Mouse (Mus musculus) frontal cortex, adult (tissue): ENCODE measurements around the gene Trip10.

Experiments used
- ATAC-seq: cut with Nextera tagmentation; 2 replicates; pipeline ENCODE4 v1.9.2; 2017; ENCODE audit warnings: mild to moderate bottlenecking, moderate library complexity, mixed read lengths; ENCODE audit not compliant: low TSS enrichment

Gene Trip10

DNA sequence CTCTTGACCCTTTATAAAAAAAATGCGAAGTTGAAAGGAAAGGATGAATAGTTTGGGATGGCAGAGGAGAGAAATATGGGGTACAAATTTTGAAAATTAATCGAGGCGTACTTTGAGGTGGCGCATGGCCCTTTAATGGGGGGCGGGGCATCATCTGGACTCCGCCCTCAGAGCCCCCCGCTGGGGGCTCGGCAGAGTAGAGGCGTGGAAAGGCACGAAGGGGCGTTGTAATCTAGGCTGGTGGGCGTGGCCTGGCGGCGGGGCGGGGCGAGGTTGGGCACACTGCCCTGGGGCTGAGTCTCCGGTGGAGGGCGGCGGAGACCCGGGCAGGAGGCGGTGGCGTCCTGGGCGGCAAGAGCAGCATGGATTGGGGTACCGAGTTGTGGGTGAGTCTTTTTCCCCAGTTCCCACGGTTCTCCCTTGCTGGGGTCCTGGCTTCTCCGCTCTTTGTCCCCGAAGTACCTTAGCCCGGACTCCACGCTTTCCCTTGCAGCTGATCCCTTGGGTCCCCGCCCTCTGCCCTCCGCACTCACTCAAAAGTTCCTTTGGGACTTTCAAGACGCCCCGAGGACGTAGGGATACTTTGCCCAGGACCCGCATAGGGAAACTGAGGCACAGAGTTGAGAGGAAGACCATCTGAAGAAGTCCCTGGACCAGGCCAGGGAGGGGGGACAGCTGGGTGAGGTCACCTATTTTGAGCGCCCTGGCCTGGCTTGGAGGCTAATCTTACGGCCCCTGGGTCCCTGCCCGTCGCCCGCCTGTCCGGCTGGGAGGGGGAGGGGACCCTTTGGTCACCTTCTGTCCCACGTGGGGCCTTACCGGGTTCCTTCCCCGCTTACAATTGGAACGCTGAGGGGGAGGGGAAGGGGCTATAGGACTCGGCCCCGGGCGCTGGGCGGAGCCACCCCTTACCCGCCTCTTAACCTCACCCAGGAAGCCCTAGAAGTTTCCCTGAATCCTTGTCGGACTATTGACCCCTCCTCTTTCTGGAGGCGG is at the start of gene Trip10:
Gene Trip10, plus strand, starts transcription at position 270 of the 996 bp plus-strand sequence.
- ATAC-seq = 0 out of 2 replicates have a peak, but pooled peaks have one; percentile 6

DNA sequence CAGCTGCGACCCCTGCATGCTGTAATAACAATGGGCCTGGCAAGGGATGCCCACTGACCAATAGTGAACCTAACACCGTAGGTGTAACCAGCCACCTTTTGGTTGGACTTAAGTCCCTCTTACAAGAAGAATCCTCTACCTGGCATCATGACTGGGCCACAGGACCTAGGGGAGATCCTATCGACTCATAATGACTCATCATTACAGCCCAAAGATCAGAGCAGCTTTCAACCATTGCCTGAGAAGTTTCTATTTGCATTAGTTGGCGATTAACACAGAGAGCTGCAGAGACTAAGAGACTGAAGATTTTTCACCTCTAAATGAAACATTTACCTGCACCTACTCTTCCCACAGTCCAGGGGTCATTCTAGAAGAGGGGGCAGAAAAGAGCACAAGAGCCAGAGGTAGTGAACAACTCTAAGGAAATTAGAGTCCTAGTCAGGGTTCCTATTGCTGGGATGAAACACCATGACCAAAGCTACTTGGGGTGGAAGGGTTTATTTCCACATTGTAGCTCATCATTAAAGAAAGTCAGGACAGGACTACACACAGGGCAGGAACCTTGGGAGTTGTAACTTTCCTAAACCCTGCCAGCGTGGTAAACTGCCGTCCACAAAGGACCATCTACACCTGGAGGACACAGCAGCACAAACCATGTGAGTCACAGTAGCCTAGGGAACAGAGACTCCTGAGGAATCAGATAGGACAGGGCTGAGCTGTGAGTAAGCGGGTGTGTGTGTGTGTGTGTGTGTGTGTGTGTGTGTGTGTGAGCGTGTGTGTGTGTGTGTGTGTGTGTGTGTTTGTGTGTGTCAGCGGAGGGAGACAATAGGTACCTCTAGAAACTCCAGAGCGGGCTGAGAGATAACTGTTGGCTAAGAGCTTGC is 47.2 kb upstream of the Trip10 start:
- ATAC-seq = no peak

DNA sequence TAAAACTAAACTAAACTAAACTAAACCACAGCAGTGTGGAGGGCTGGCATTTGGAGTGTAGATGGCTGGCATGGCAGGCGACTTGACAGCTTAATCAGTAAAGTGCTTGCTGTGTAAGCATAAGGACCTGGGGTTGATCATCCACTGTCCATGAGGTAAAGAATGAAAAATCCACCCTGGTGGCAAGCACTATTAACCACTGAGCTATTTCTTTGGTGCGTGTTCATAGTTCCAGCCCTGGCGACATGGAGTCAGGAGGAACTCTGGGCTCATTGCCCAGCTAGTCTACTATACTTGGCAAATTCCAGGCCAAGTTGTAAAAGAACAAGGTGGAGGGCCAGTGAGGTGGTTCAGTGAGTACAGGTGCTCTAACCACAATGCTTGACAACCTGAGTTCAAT is 41.3 kb upstream of the Trip10 start:
- no peak for ATAC-seq

DNA sequence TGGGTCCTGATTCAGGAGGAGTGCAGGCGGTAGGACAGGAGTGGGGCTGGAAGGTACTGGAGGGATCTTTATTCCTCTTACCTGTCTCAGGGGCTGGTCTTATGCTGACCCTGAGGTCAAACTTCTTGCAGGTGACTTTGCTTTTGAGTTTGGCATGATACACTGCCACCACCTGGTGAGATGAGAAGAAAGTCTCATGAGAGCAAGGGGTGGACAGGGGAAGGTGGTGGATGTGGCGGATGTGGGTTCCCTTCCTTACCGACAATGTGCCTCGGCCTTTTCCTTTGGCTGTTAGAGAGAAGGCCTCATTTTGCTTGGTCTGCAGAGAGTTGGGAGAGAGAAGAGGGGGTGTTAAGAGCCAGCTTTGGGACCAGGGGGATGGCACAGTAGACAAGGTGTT is 39.9 kb upstream of the Trip10 start:
- no peak for ATAC-seq

DNA sequence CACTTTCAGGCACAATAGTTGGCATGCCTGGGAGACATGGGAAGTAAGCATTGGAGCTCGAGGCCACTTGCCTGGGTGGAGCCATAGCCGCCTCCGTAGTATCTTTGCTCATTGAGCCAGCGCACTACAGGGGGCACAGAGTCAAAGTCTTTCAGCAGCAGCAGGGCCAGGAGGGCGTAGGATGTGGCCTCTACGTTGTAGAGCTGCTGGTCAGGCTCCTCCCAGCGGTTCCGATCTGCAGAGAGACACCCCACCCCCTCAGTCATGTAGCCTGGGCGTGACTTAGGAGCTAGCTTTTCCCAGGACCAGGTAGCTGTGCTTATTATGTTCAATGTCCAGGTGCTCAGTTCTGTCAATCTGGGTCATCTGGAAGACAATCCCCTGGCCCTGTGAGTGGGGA is 37.8 kb upstream of the Trip10 start:
- no peak for ATAC-seq

DNA sequence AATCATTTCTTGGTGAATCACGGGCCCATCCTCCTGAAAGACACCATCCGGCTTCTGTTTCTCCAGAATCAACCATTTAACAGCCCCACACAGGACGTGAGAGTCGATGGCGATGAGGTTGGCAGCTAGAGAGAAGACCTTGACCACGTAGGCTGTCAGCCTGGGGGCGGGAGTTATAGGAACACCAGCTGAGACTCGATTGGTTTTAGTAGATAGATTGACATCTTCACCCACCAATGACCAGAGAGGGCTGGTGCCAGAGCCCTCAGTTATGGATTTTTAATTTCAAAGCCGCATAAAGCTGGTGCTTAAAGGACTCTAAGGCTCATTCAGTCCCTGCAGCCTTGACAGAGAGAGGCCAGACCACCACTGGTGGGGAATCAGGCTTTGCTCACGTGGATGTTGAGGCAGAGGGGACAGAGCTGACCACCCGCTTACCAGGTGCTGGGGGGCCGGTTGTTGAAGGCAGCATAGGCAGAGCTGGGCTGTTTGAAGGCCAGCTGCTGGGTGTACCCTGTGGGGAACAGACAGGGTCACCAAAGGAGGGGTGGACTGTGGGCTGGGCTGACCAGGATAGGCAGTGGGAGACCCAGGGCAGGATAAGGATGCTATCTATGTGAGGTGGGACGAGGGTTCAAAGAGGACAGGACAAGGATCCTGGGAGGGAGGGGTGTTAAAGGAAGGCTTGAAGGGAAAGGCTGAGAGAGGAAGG is 34.4 kb upstream of the Trip10 start:
- peak; percentile 50; the same call in 1 of the 2 replicates for ATAC-seq

DNA sequence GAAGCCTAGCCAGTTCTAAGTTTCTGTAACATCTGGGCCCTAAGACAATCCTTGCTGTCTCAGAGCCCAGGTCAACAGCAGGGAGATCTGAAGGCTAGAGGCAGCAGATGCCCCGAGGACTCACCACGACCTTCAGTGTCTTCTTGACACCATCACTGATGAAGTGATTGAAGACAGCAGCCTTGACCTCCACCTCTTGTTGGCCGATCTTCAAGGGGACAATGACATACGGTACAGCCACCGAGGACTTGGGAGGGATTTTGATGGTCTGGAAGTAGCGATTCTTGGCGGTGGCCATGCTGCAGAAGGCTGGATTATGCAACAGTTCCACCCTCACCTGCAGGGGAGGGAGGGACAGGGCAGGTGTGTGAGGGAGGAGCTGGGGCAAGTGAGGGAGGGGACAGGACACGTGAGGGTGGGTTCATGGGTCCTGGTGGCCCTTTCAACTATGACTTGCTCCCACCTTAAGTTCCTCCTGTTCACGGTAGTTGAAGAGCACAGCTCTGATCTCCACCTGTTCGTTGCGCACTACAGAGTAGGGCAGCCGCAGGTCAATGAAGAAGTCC is 30.8 kb upstream of the Trip10 start:
- ATAC-seq = no peak

DNA sequence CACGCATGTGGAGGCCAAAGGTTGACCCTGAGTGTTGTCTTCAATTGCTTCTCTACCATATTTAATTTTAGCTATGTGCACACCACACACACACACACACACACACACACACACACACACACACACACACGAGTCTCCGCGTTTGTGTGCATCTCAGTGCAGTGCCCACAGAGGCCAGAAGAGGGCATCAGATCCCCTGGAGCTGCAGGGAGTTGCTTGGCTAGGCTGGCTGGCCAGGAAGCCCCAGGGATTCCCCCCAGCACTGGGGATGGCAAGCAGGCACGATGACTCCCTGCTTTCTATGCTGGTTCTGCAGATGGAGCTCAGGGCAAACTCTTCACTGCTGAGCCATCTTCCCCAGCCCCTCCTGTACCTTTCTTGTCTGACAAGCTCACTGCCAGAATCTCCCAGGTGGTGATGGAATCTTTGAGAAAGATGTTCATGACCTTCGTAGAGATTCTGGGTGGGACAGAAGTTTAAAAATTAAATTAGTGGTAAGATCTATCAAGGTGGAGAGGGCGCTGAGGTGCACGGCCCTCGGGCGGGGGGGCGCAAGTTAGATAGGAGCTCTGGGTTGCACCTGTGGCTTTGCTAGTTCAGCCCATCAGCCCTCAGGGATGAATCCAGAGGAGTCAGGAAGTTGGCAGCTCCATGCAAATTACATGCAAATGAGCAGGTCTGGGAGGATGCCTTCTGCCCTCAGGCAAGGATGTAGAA is 29.9 kb upstream of the Trip10 start:
- peak; percentile 66 for ATAC-seq

DNA sequence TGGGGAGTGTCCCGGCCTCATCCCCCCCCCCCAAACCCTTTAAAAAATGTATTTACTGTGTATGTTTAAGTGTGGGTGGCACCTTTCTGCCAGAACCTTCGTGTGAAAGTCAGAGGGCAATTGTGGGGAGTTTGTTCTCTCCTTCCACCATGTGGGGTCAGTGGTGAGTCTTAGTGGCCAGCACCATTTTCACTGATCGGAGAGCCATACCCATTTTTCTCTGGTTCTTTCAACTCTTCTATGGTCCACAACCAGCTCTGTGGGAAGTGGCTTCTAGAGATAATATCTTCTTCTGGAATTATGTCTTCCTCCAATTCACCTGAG is 29.4 kb upstream of the Trip10 start:
- ATAC-seq = 0 out of 2 replicates have a peak, but pooled peaks have one; percentile 57

DNA sequence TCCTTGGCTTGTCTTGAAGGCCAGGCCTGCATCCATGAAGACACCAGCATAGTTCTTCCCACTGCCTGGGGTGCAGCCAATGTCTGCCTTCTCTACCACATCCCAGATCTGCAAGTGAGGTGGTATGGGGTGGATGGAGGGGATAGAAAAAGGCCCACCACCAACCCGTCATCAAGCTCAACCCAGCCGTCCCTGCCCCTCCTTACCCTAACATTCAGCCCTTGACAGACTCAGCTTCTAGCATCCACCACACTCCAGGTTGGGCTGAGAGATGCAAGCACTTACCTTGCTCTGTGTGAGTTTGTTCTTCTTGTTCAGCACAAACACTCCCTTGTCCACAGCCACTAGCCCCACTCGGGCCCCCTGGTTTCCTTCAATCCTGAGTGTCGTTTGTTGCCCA is 27.3 kb upstream of the Trip10 start:
- no peak for ATAC-seq

DNA sequence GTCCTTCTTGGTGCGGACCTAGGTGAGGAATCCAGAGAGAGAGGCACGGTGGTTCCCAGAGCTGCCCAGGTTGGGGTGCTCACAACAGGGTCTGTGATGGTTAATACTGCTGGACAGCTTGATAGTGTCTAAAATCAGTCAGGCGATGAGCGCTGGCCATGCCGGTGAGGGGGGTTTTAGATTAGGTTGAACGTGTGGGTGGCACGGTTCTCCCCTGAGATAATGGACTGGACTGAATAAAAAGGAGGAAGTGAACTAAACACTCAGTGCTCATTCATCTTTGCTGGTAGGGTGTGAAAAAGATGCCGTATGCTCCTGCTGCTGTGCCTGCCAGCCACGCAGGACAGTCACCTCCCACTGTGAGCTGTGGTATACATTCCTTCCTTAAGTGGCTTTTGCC is 25.9 kb upstream of the Trip10 start:
- no peak for ATAC-seq

DNA sequence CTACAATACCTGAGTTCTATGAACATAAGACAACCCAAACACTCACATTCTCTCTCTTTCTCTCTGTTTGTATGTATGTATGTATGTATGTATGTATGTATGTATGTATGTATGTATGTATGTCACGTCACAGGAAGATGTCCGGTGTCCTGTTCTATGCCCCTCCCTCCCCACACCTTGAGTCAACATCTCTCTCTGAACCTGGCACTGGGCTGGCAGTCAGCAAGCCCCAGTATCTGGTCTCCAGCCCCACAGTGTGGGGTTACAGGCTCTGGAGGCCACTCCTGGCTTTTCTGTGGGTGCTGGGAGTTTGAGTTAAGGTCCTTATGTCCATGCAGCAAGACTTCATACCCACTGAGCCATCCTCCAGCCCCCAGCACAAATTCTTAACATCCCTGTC is 21.8 kb upstream of the Trip10 start:
- ATAC-seq = no peak

DNA sequence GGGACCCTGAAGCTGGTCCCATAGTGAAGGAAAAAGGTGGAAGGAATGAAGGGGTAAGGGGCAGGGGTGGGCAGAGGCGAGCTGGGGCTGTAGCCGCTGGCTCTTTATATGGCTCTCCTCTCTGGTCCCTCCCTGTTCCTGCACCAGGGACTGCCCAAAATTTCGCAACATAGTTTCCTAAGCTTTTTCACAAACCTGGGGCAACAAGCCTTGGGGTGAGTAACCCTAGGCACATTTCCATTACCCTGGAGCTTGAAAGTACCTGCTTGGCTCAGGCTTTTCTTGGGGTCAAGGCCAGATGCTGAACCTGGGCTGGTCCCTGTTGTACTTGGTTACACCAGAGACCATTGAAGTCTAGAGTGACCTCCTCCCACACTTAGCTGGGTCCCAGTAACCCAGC is 21.2 kb upstream of the Trip10 start, which contains the start of gene C3:
Gene C3, minus strand, starts transcription at position 123 of the 400 bp plus-strand sequence.
- no peak for ATAC-seq

DNA sequence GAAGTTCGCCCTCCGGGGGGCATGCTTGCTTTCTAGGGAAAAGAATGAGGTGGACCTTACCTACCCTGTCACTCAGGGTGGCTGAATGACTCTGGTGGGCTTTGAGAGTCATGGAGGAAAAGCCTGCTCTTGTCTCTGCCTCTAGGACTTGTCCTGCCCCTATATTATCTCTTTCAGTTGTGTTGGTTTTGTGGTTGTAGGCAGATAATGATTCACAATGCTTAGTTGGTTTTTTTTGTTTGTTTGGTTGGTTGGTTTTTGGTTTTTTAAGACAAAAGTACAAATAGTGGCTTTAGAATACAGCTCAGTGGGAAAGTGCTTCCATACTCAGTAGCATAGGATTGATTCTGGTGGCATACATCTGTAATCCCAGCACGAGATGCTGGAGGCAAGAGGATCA is 20.4 kb upstream of the Trip10 start:
- ATAC-seq = no peak

DNA sequence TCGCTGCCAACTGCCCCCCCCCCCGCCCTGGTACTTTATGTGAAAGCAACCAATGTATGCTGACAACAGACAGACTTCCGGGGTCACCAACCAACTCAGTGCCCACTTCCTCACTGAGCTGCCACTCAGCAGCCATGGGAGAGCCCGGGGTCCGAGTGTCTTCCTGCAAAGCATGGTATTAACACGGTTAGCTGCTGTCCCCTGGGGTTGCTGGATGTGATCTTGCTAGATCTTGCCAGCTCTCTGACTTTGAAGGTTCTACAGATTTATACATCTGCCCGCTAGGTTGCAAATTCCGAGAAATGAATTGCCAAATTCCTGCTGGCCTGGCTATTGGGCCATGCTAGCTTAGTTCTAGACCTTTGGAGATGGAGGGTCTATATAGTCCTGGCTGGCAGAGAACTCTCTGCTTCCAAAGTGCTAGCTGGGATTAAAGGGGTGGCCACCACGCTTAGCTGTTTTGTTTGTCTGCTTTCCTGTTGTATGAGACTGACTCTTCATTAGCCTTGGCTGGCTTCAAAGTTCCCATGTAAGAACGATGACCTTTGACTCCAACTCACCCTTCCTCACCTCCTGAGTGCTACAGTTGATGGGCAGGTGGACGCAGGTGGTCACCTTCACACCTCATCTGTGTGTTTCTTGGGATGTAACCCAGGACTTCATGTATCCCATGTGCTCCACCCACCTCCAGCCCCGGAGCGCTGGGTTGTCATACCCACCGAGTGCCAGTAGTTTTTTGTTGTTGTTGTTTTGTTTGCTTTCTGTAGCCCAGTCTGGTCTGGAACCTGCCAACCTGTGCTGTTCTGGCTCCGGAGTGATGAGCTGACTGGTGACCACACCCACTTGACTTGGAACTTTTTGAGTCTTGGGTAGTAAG is 19.2 kb upstream of the Trip10 start:
- ATAC-seq = no peak

DNA sequence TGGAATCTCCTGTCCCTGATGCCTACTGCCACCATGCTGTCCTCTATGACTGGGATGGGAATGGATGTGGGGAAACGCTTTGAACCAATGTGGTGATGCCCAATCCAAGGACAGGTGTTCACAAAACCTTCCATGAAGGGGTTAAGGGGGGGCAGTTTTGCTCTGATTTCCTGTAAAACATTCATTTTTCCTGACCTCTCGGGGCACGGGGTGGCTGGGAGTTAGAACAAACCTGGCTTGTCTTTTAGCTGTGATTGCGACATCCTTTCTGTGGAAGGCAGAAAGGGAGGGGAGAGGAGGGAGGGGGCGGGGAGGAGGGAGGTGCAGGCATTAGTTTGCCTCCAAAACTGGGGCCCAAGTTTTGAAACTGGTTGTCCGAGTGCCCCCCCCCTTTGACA is 18.5 kb upstream of the Trip10 start:
- ATAC-seq = no peak

DNA sequence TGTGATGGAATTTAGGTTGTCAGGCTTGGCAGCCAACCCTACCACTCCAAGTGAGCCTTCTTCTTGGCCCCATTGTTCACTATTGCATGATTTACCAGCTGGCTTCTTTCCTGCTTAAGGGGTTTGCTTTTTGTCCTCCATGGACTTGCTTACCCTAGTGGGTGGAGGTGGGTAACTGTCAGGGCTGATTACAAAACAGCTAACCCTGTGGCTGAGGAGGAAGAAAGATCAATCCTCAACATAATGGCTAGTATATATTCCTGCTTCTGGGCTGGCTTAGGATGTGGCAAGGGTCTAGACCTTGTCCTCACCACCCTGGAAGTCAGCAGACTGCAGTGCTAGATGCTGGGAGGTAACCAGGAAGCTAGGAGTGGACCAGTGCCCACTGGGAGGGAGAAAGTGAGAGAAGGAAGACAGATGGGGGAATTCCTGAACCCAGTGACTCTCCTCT is 17.9 kb upstream of the Trip10 start:
- no peak for ATAC-seq

DNA sequence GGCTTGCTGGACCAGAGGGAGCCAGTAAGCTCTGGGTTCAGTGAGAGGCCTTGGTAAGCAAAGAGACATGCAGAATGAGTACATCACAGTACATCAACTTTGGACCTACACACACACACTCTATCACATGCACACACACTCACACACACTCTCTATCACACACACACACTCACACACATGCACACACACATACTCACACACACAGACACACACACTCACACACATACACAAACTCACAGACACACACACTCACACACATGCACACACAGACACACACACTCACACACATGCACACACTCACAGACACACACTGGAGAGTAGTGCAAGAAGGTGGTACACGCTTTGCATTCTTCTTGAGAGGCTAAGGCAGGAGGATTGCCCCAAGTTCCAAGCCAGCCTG is 17.1 kb upstream of the Trip10 start:
- ATAC-seq = no peak

DNA sequence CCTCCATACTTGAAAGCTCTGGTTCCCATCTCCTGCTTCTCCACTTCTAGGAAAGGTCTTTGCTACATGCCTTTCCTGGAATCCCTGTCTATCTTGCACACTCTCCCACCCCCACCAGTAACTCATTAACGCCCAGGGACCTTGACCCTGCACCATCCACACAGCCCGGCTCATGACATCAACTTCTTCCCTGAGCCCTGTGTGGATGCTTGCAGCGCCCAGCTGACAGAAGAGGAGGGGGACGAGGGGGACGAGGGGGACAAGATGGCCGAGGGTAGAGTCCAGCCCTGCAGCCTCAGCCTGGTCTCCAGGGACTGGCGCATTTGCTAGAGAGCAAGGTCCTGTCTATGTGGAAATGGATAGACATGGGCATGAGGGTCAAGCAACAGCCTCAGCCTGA is 16.2 kb upstream of the Trip10 start:
- ATAC-seq = no peak
